Mouse (Mus musculus) CH12.LX (cell line): ENCODE results near the gene Qrfp.

Experiments
- CHD1 ChIP-seq: IDR thresholded peaks from 2 replicates; pipeline ENCODE4 v1.6.1; 2012; ENCODE audit warnings: low read depth, low read length, improper control_type of control experiment, inconsistent platforms
- CTCF ChIP-seq, 2 experiments: IDR thresholded peaks in 1 of 2; conservative IDR thresholded peaks in 1 of 2; 2 replicates each; pipeline ENCODE4 v1.5.1; 2011 to 2012; ENCODE audit warnings: low read depth in 2 of 2, low read length in 2 of 2, improper control_type of control experiment in 1 of 2, inconsistent platforms in 1 of 2, mild to moderate bottlenecking in 1 of 2, moderate library complexity in 1 of 2
- ETS1 ChIP-seq: conservative IDR thresholded peaks from 2 replicates; pipeline ENCODE4 v1.6.1; 2012; ENCODE audit warnings: low read depth, mild to moderate bottlenecking, inconsistent platforms, low read length, improper control_type of control experiment, moderate library complexity
- JUN ChIP-seq: IDR thresholded peaks from 2 replicates; pipeline ENCODE4 v1.6.1; 2011; ENCODE audit warnings: low read depth, mild to moderate bottlenecking, low read length, improper control_type of control experiment, moderate library complexity; ENCODE audit not compliant: insufficient read depth
- MAX ChIP-seq: IDR thresholded peaks from 2 replicates; pipeline ENCODE4 v1.6.1; 2011; ENCODE audit warnings: low read length, improper control_type of control experiment
- POLR2A ChIP-seq: IDR thresholded peaks from 2 replicates; pipeline ENCODE4 v1.6.1; 2011; ENCODE audit warnings: low read depth, mild to moderate bottlenecking, improper control_type of control experiment, low read length
- TBP ChIP-seq: conservative IDR thresholded peaks from 2 replicates; pipeline ENCODE4 v1.6.1; 2011; ENCODE audit warnings: low read depth, low read length, improper control_type of control experiment

- TF ChIP-seq ETS1 (no peak), CTCF (conservative IDR thresholded peaks at IDR 0.05 in 1 of 2, IDR thresholded peaks at IDR 0.05 in 1 of 2; ENCODE audit: low read depth in 2 of 2, low read length in 2 of 2) (no peak), POLR2A (no peak), TBP (no peak), MAX (no peak), JUN (no peak), CHD1 (no peak)
These were observed 13.4 kb downstream of the Qrfp start for GRCm38 (mm10) chr2:31796943-31797342.
